Mouse (Mus musculus): Measurements from ENCODE around the gene P2rx4. TPM values are rescaled to one million over a fixed set of nuclear protein-coding genes. Genes with fewer than 3 reads are reported as not detected.

Gene P2rx4
- total and polyA plus RNA-seq, 2 experiments from 2014 or later: 22.3 to 54.2 TPM

- Histone ChIP-seq H3K27me3 (ENCODE audit: control insufficient read depth, insufficient read depth, low read length) (no peaks in the 10 kb centered on the region), H3K4me2 (ENCODE audit: low read depth, low read length) (no peak overlapping the region), H3K27ac (ENCODE audit: low read depth) (no peak overlapping the region), H3K36me3 (replicated peaks; ENCODE audit: control insufficient read depth, insufficient read depth, low read length) (no peaks in the 10 kb centered on the region), H3K9me3 (replicated peaks; ENCODE audit: control insufficient read depth, low read length) (no peaks in the 10 kb centered on the region), H3K4me1 (ENCODE audit: control insufficient read depth, insufficient read depth) (no peaks in the 10 kb centered on the region), H3K9ac (replicated peaks; ENCODE audit: low read depth, low read length) (no peak overlapping the region), H3K4me3 (ENCODE audit: low read depth, low read length) (no peak overlapping the region)
- no peak for DNase-seq (ENCODE audit: low spot score)
- WGBS: 54% methylated on average over 10 of the region's 10 CpGs
- no peak for ATAC-seq (ENCODE audit: insufficient read depth, low read depth)
- TF ChIP-seq EP300 (IDR thresholded peaks at IDR 0.05; ENCODE audit: low read depth) (no peak), CTCF (IDR thresholded peaks at IDR 0.05; ENCODE audit: low read depth) (no peak)
Measured at GRCm38 (mm10) chr5:122698041-122698700, 9.2 kb upstream of the P2rx4 start.

- WGBS: 69% methylated on average over 9 of the region's 9 CpGs
- DNase-seq (ENCODE audit: low spot score): no peak
Measured at GRCm38 (mm10) chr5:122698701-122699060, 8.7 kb upstream of the P2rx4 start.

GRCm38 (mm10) chr5:122700109-122700836 lies 7.1 kb upstream of the P2rx4 start:
- 54% methylated on average over 12 of the region's 12 CpGs for WGBS
- H3K4me1 ChIP-seq (ENCODE audit: control insufficient read depth, insufficient read depth): no peaks in the 10 kb centered on the region
- H3K27ac ChIP-seq (ENCODE audit: low read depth): no peak overlapping the region
- no peak overlapping the region for H3K4me2 ChIP-seq (ENCODE audit: low read depth, low read length)
- ATAC-seq (ENCODE audit: insufficient read depth, low read depth) (no peak), DNase-seq (ENCODE audit: low spot score) (no peak)
- H3K9ac ChIP-seq (replicated peaks; ENCODE audit: low read depth, low read length): no peak overlapping the region
- H3K36me3 ChIP-seq (replicated peaks; ENCODE audit: control insufficient read depth, insufficient read depth, low read length): no peaks in the 10 kb centered on the region
- no peaks in the 10 kb centered on the region for H3K27me3 ChIP-seq (ENCODE audit: control insufficient read depth, insufficient read depth, low read length)
- no peaks in the 10 kb centered on the region for H3K9me3 ChIP-seq (replicated peaks; ENCODE audit: control insufficient read depth, low read length)
- no peak overlapping the region for H3K4me3 ChIP-seq (ENCODE audit: low read depth, low read length)
- TF ChIP-seq CTCF (IDR thresholded peaks at IDR 0.05; ENCODE audit: low read depth): no peak

More at GRCm38 (mm10) chr5:122698701-122699060, 8.7 kb upstream of the P2rx4 start:
- Histone ChIP-seq H3K4me3 (ENCODE audit: low read depth, low read length) (no peak overlapping the region), H3K4me1 (ENCODE audit: control insufficient read depth, insufficient read depth) (no peaks in the 10 kb centered on the region), H3K27me3 (ENCODE audit: control insufficient read depth, insufficient read depth, low read length) (no peaks in the 10 kb centered on the region), H3K4me2 (ENCODE audit: low read depth, low read length) (no peak overlapping the region), H3K27ac (ENCODE audit: low read depth) (no peak overlapping the region), H3K9me3 (replicated peaks; ENCODE audit: control insufficient read depth, low read length) (no peaks in the 10 kb centered on the region), H3K36me3 (replicated peaks; ENCODE audit: control insufficient read depth, insufficient read depth, low read length) (no peaks in the 10 kb centered on the region), H3K9ac (replicated peaks; ENCODE audit: low read depth, low read length) (no peak overlapping the region)
- no peak for ATAC-seq (ENCODE audit: insufficient read depth, low read depth)
- TF ChIP-seq CTCF (IDR thresholded peaks at IDR 0.05; ENCODE audit: low read depth) (no peak), EP300 (IDR thresholded peaks at IDR 0.05; ENCODE audit: low read depth) (no peak)

GRCm38 (mm10) chr5:122700837-122701212 lies 6.5 kb upstream of the P2rx4 start:
- no peak overlapping the region for H3K4me3 ChIP-seq (ENCODE audit: low read depth, low read length)
- no peaks in the 10 kb centered on the region for H3K27me3 ChIP-seq (ENCODE audit: control insufficient read depth, insufficient read depth, low read length)
- DNase-seq (ENCODE audit: low spot score) (no peak), ATAC-seq (ENCODE audit: insufficient read depth, low read depth) (no peak)
- H3K9ac ChIP-seq (replicated peaks; ENCODE audit: low read depth, low read length): no peak overlapping the region
- WGBS: 48% methylated on average over 5 of the region's 5 CpGs
- no peak for TF ChIP-seq CTCF (IDR thresholded peaks at IDR 0.05; ENCODE audit: low read depth)
- TF ChIP-seq EP300 (IDR thresholded peaks at IDR 0.05; ENCODE audit: low read depth): no peak
- no peak overlapping the region for H3K4me2 ChIP-seq (ENCODE audit: low read depth, low read length)
- no peak overlapping the region for H3K27ac ChIP-seq (ENCODE audit: low read depth)
- H3K4me1 ChIP-seq (ENCODE audit: control insufficient read depth, insufficient read depth): no peaks in the 10 kb centered on the region
- no peaks in the 10 kb centered on the region for H3K36me3 ChIP-seq (replicated peaks; ENCODE audit: control insufficient read depth, insufficient read depth, low read length)
- no peaks in the 10 kb centered on the region for H3K9me3 ChIP-seq (replicated peaks; ENCODE audit: control insufficient read depth, low read length)

- Histone ChIP-seq H3K9ac (replicated peaks; ENCODE audit: low read depth, low read length) (no peak overlapping the region), H3K4me1 (ENCODE audit: control insufficient read depth, insufficient read depth) (no peaks in the 10 kb centered on the region), H3K27ac (ENCODE audit: low read depth) (no peak overlapping the region), H3K4me3 (ENCODE audit: low read depth, low read length) (no peak overlapping the region), H3K9me3 (replicated peaks; ENCODE audit: control insufficient read depth, low read length) (no peaks in the 10 kb centered on the region), H3K27me3 (ENCODE audit: control insufficient read depth, insufficient read depth, low read length) (no peaks in the 10 kb centered on the region), H3K36me3 (replicated peaks; ENCODE audit: control insufficient read depth, insufficient read depth, low read length) (no peaks in the 10 kb centered on the region), H3K4me2 (ENCODE audit: low read depth, low read length) (no peak overlapping the region)
- 56% methylated on average over 6 of the region's 6 CpGs for WGBS
- ATAC-seq (ENCODE audit: insufficient read depth, low read depth) (no peak), DNase-seq (ENCODE audit: low spot score) (no peak)
- TF ChIP-seq EP300 (IDR thresholded peaks at IDR 0.05; ENCODE audit: low read depth) (no peak), CTCF (IDR thresholded peaks at IDR 0.05; ENCODE audit: low read depth) (no peak)
Measured at GRCm38 (mm10) chr5:122702156-122702555, 5.2 kb upstream of the P2rx4 start.

All from heart, postnatal 0 days (tissue).